Mouse (Mus musculus): ENCODE results near the gene Gm45261.

GRCm38 (mm10) chr1:80453971-80454370, 7.3 kb downstream of the Gm45261 start:
- TF ChIP-seq CTCF (IDR thresholded peaks at IDR 0.05; ENCODE audit: low read depth, low read length) (no peak), EP300 (IDR thresholded peaks at IDR 0.05; ENCODE audit: insufficient read depth, low read depth, low read length) (no peak), POLR2A (IDR thresholded peaks at IDR 0.05; ENCODE audit: insufficient read depth, low read length) (no peak)
